Mouse (Mus musculus) spleen, adult 12 weeks (tissue): ENCODE results near the gene Gm10188.

Experiments used
- DNase-seq: peaks from one replicate; pipeline ENCODE4 v3.0.0; 2022; ENCODE audit warnings: low spot score

Gm10188 gene

DNA sequence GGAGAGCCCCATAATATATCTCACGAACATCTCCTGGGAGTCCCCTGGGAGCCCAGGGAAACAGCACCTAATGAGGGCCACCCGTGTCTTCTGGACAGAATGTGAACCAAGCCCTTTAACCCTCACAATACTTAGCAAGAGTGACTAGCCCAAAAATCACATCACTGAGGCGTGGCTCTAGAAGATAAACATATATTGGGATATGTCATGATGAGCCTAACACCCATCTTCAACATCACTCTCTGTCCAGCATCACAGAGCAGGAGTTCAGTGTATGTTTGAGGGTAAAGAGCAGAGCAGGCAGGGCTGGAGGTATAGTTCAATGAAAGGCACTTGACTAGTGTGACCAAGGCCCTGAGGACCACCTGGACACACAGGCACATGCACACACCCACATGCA, at the start of gene Gm10188:
Gene Gm10188, minus strand, starts transcription at position 101 of the 400 bp plus-strand sequence.
- DNase-seq = no peak

- no peak for DNase-seq
These were observed 47.6 kb upstream of the Gm10188 start for GRCm38 (mm10) chr1:132277124-132277523.

DNA sequence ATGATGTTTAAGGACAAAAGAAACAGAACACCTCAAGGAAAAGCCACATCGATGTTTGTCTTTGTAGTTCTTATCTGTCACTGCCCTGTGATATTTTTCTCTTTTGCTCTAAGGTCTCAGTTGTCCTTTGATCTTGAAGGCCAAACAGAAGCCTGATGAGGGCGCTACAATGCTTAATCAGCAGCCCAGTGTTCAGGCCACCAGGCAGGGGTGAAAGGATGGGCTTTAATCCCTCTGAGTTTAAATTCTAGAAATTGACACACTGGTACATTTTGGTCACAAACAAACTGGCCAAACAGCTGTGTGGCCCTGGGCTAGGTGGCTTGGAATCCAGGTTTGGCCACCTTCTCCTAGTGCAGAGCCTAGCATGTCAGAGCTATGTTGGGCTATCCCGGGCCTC, 47.1 kb upstream of the Gm10188 start:
- DNase-seq = no peak

- DNase-seq = no peak
These were observed 41.7 kb upstream of the Gm10188 start for GRCm38 (mm10) chr1:132271237-132271636.

DNA sequence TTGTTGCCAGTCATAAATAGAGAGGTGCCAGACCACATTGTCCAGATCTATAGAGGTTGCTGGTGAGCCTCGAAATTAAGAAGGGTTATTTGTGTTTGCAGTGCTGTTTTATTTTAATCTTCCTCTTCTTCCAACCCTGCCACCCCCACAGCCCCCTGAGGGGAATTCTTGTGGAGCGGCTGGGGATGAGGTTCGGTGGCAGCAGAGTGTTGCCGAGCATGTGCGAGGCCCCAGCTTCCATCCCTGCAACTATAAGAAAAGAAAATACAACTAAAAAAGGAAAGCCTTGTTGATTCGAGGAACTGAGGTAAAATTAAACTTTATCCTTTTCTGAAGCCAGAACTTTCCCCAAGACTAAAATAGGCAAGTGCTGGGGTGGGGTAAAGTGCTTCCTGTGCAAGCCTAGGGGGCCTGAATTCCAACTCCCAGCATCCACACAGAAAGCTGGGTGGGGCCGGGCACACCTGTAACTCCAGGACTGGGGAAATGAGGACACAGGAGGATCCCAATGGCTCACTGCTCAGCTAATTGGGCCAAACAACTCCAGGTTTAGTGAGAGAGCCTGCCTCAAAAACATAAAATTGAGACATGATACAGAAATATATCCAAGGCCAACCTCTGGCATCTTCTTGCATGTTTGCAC, 39.0 kb upstream of the Gm10188 start:
- DNase-seq = no peak

DNA sequence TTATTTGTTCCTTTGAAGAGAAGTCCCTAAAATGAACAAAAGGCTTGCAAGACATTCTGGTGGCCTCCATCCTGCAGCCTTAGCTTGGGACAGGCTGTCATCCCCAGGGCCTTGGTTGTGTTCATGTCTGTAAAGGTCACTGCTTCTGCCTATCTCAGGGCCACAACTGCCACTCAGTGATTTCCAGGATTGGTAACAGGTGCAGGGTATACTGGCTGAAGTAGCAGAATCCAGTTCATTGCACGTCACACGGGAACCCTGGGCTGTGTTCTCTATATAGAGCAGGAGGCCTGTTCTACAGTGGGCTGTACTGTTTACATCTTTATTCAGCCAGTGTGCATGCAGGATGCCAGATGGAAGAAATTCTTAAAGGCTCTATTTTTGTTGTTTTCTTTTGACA, 38.4 kb upstream of the Gm10188 start:
- no peak for DNase-seq

DNA sequence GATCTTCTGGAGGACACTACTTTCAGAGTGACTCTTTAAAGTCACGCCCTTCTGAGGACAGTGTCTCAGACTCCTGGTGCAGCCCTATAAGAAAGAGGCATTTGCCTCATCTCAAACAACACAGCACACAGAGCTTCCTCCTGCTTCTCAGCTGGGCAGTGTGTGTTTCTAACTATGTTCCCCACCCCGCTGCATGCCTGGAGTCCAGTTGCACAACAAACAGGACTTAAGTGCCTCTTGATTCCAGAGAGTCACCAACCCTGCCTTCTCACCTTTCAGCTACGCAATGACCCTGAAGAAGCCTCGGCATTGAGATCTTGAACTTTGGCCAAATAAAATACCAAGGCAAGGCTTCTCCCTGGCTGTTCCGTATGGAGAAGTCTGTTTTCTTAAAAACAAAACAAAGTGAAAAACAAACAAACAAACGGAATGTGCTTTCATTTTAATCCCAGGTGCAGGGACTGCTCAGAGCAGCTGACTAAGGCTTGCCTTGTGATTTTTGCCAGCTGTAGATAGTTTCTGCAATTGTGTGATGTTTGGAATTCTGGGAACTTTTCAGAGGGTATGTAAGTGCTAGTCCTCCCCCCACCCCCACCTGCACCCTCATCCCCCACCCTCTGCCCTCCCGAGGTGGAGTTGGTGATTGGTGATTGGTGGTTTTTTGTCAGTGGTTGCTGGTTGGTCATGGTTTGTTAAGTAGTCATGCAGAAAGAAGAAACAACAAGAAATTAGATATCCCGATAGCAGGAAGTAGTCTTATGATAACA, 37.4 kb upstream of the Gm10188 start:
- no peak for DNase-seq

DNA sequence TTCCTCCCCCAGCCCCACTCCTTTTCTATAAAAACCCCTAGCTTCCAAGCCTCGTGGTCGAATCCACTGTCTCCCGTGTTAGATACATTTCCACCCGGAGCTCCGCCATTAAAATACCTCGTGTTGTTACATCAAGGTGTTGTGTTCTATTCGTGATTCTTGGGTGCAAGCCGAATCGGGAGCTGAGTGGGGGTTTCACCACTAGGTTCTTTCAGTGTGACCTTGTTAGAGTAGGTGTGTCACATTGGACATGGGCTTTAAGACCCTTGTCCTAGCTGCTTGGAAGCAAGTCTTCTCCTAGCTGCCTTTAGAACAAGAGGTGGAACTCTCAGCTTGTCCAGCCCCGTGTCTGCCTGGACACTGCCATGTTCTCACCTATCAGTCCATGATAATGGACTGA, 36.4 kb upstream of the Gm10188 start:
- DNase-seq = no peak

GRCm38 (mm10) chr1:132265211-132265859, 35.8 kb upstream of the Gm10188 start:
- no peak for DNase-seq

DNA sequence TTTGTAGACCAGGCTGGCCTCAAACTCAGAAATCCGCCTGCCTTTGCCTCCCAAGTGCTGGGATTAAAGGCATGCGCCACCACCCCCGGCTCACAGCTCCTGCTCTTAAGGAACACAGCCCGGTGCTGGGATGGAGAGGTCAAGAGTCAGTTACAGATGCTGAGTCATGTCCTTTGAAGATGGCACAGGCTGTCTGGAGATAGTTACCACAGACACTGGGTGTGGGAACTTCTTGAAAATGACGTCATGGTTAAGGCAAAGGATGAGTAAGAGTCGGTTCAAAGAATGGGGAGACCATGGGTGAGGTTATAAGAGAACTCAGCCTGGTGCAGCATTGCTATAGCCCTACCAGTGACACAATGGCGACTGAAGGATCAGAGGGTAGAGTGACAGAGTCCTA, 35.0 kb upstream of the Gm10188 start:
- peak; percentile 12 for DNase-seq

DNA sequence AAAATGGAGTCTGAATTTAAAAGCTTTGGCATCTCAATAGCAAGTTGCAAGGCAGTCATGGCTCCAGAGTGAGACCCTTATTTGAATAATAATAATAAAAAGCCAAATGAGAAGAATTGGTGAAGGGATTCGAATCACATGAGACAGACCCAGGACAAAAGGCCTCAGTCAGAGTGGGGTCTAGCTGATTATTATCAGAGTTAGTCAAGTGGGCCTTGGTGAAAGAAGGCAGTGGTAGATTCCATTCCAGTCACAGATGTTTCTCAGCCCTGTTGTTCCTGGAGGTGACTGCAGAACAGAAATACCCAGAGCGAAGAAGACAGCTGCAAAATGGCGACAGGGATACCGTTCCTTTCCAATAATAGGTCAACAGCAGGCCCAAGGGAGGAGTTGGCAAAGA, 34.1 kb upstream of the Gm10188 start:
- DNase-seq = no peak

DNA sequence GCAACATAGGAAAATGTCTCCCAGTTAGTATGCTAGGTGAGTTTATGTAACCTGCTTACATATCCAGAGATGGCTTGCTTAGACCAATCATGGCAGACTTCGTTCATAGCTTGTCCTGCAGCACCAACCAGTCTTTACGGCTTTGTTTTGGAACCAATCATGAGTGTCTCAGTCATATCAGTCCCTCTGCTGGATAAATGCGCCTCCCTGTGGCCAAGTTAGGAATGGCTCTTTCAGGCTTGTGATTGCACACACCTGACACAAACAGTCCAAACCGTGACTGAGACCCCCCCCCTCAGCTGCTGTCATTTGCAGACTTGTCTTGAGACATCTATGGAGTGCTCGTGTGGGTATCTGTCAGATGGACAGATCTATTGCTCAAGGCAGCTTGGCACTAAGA, 31.5 kb upstream of the Gm10188 start:
- no peak for DNase-seq

- DNase-seq = no peak
These were observed 30.8 kb upstream of the Gm10188 start for GRCm38 (mm10) chr1:132260331-132260730.

- no peak for DNase-seq
These were observed 24.9 kb upstream of the Gm10188 start for GRCm38 (mm10) chr1:132254467-132254866.

- DNase-seq = no peak
These were observed 17.1 kb upstream of the Gm10188 start for GRCm38 (mm10) chr1:132246641-132247040.

DNA sequence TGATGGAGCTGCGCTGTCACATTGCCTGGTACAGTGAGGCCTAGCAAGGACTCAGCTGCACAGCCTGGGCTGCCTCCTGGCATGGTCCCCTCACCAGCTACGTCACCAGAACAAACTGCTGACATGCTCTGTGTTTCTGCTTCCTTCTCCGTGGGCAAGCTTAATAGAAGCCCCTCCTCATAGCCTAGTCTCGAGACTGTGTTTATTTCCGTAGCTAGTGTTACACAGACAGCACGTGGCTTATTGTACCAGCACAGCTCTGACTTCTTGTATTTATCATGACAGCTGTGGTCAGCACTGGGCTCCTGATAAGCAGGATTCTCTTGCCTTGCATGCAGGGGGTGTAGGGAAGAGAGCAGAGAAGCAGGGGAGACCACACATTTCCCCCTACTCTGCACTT, 16.6 kb upstream of the Gm10188 start:
- DNase-seq = no peak

GRCm38 (mm10) chr1:132245010-132245409, 15.4 kb upstream of the Gm10188 start:
- no peak for DNase-seq

GRCm38 (mm10) chr1:132237585-132238159, 8.1 kb upstream of the Gm10188 start:
- DNase-seq = peak; percentile 29

GRCm38 (mm10) chr1:132234757-132235273, 5.2 kb upstream of the Gm10188 start:
- DNase-seq = no peak

DNA sequence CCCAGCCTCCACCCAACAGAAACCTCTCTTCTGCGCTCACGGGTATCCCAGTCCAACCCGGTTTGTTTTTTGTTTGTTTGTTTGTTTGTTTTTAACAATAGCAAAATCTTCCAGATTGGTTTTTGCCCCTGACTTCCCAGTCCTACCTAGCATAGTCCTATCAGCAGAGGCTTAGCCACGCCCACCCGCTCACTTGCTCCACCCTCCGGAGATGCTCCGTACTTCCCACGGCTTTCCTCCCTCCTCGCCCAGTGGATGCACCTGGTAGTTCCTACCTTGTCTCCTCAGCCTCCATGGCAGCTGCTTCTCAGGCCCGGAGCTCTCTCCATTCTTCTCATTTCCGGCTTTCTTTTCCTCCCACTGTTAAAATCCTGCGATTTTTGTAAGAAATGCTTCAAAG, 4.0 kb upstream of the Gm10188 start:
- DNase-seq = no peak

DNA sequence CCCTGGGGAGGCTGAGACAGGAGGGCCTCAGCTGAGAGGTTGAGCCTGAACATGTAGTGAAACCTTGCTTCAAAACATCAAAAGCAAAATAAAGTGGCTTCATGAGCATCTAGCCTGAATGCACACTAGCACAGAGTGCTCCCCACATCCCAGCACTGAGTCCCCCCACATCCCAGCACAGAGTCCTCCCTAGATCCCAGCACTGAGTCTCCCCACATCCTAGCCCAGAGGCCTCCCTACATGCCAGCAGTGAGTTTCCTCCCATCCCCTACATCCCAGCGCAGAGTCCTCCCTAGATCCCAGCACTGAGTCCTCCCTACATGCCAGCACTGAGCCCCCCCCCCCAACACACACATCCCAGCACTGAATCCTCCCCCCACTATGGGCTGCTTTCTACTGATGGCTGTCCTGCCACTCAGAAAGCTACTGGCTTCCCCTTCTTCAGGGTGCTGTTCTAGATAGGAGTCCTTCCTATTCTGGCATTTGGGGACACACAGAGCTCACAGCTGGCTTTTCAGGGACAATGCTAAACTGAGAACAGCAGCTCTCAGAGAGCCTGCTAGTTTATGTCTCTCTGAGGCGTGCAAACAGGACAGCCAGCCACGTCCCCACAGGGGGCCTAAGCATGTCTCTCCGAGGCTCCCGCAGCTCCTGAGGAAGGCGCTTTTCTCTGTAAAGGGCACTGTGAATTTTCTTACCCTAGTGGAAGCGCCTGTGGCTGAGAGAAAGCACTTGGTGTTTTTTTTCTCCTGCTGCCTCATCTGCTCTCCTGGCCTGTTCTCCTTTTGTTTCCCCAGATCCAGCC, 2.1 kb upstream of the Gm10188 start:
- DNase-seq = no peak
